Mouse (Mus musculus) bone marrow, adult 2 months (tissue): ENCODE measurements around the gene Ppa2.

Experiments
- CTCF ChIP-seq: fragments of 200-500 bp; IDR thresholded peaks from 2 replicates; pipeline ENCODE4 v1.5.1; 2011; ENCODE audit warnings: low read length, control low read depth; ENCODE audit not compliant: control insufficient read depth, insufficient read depth
- POLR2A ChIP-seq: fragments of 200-500 bp; IDR thresholded peaks from 2 replicates; pipeline ENCODE4 v1.6.1; 2011; ENCODE audit warnings: low read depth, mild to moderate bottlenecking, control low read depth, low read length, borderline replicate concordance; ENCODE audit not compliant: control insufficient read depth

GRCm38 (mm10) chr3:133378174-133378573 is 68.3 kb downstream of the Ppa2 start:
- TF ChIP-seq CTCF, result no peak
- TF ChIP-seq POLR2A, result no peak
